Mouse (Mus musculus): ENCODE data around the gene Trim52. TPM values are rescaled to one million over a fixed set of nuclear protein-coding genes. Genes with fewer than 3 reads are reported as not detected.

Gene Trim52
- total RNA-seq, 2 experiments from 2014 or later, result not detected

Other genes with a start within 250 kb of the Trim52 start
- 10 to 100 TPM; 28.7 to 29.0 TPM for gene Spry2, start 209.4 kb upstream of the Trim52 start, total RNA-seq (2021)